Mouse (Mus musculus) yolk sac, embryonic 10.5 days (tissue): ENCODE data around the gene Fgfr4.

Experiments
- DNase-seq: peaks from one replicate; pipeline ENCODE4 v3.0.0-alpha.2; 2017; ENCODE audit warnings: low spot score

The Fgfr4 gene

GRCm38 (mm10) chr13:55152621-55153415 lies at the start of gene Fgfr4:
Gene Fgfr4 (plus strand): TSS chr13:55152640.
- peak; percentile 92 for DNase-seq

- no peak for DNase-seq
Measured at GRCm38 (mm10) chr13:55103351-55103750, 49.1 kb upstream of the Fgfr4 start.

- DNase-seq, result peak; percentile 95
Measured at GRCm38 (mm10) chr13:55105045-55105952, 47.1 kb upstream of the Fgfr4 start, which contains the start of gene Zfp346. Gene Zfp346 (plus strand): TSS chr13:55105311.

GRCm38 (mm10) chr13:55105953-55106691 lies 46.3 kb upstream of the Fgfr4 start:
- DNase-seq, result no peak

- DNase-seq, result no peak
Measured at GRCm38 (mm10) chr13:55107116-55107515, 45.3 kb upstream of the Fgfr4 start.

- no peak for DNase-seq
Measured at GRCm38 (mm10) chr13:55107694-55108093, 44.7 kb upstream of the Fgfr4 start.

GRCm38 (mm10) chr13:55114375-55114774 lies 38.1 kb upstream of the Fgfr4 start:
- no peak for DNase-seq

- no peak for DNase-seq
Measured at GRCm38 (mm10) chr13:55124903-55125302, 27.5 kb upstream of the Fgfr4 start.

- no peak for DNase-seq
Measured at GRCm38 (mm10) chr13:55133448-55133847, 19.0 kb upstream of the Fgfr4 start, which contains the start of gene Gm17617. Gene Gm17617 (minus strand): TSS chr13:55133548.

GRCm38 (mm10) chr13:55135382-55135781 lies 17.1 kb upstream of the Fgfr4 start:
- DNase-seq, result no peak

- DNase-seq, result no peak
Measured at GRCm38 (mm10) chr13:55140271-55140670, 12.2 kb upstream of the Fgfr4 start.

GRCm38 (mm10) chr13:55153951-55154350 lies 1.5 kb downstream of the Fgfr4 start:
- no peak for DNase-seq

- DNase-seq, result no peak
Measured at GRCm38 (mm10) chr13:55162365-55162764, 9.9 kb downstream of the Fgfr4 start.

GRCm38 (mm10) chr13:55163553-55163952 lies 11.1 kb downstream of the Fgfr4 start:
- no peak for DNase-seq

- no peak for DNase-seq
Measured at GRCm38 (mm10) chr13:55165831-55166339, 13.4 kb downstream of the Fgfr4 start.

GRCm38 (mm10) chr13:55166806-55167725 lies 14.6 kb downstream of the Fgfr4 start:
- no peak for DNase-seq

GRCm38 (mm10) chr13:55167798-55168197 lies 15.4 kb downstream of the Fgfr4 start:
- no peak for DNase-seq

GRCm38 (mm10) chr13:55168255-55168654 lies 15.8 kb downstream of the Fgfr4 start:
- no peak for DNase-seq

GRCm38 (mm10) chr13:55168958-55169369 lies 16.5 kb downstream of the Fgfr4 start:
- no peak for DNase-seq

- DNase-seq, result peak; percentile 44
Measured at GRCm38 (mm10) chr13:55171517-55172335, 19.3 kb downstream of the Fgfr4 start.
